Mouse (Mus musculus): ENCODE results near the gene Rapgef4.

DNA sequence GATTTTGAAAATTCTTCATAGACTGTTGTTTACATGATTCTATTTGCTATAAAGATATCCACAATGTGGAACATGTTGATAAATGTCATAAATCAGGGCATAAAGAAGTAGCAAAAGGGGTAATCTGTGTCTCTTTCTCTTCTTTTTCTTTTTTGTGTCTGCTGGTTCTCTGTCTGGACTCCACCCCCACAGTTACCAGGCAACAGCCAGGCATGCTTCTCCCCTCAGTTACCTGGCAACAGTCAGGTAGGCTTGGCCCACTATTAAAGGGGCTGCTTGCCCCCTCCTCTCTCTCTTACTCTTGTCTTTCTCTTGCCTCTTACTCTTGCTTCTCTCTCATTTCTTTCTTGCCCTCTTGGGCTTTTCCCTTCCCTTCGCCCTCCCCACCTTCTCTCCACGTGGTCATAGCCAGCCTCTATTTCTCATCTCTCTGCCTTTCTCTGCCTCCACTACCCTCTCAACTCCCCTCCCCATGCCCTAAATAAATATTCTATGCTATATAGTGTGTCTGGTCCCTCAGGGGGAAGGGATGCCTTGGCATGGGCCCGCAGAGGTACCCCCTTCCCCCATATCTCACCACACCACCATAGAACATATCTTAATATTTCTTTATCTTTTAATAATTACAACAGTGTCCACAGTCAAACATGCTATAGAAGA lies 43.3 kb upstream of the Rapgef4 start:
- TF ChIP-seq CTCF (IDR thresholded peaks at IDR 0.05), result no peak
- no peak for TF ChIP-seq EP300 (IDR thresholded peaks at IDR 0.05; ENCODE audit: insufficient read depth, low read depth, low read length)

Measured in heart, adult 2 months (tissue).